Mouse (Mus musculus) frontal cortex, postnatal 14 days (tissue): ENCODE measurements at regions not wholly inside any gene's neighbourhood (a gene's known extent, or its start where the extent isn't known, plus 50 kb on each side); places are given as distances from the start of the nearest gene placed in this dataset.
"Not testable (repeated sequence)": the region's sequence is repeated elsewhere in the genome, so short reads cannot be mapped to it uniquely, and the experiment has no call there.

Source experiments
- DNase-seq, 2 experiments: peaks; one replicate each; pipeline ENCODE4 v3.0.0; 2022; ENCODE audit warnings: low spot score in 2 of 2

- no peak for DNase-seq
Measured at GRCm38 (mm10) chr3:36387431-36387830, 88.3 kb downstream of the Anxa5 start.

GRCm38 (mm10) chr3:36383438-36383945 is 92.2 kb downstream of the Anxa5 start:
- DNase-seq = no peak

- DNase-seq = no peak
Measured at GRCm38 (mm10) chr3:36381621-36382193, 94.0 kb downstream of the Anxa5 start.

GRCm38 (mm10) chr3:36375722-36376121 is 100.0 kb downstream of the Anxa5 start:
- no peak for DNase-seq

- DNase-seq = no peak
Measured at GRCm38 (mm10) chr3:36374939-36375338, 100.8 kb downstream of the Anxa5 start.

- DNase-seq = no peak
Measured at GRCm38 (mm10) chr3:36360933-36361332, 114.8 kb downstream of the Anxa5 start.

- not testable (repeated sequence) for DNase-seq
Measured at GRCm38 (mm10) chr3:36354201-36354600, 121.5 kb downstream of the Anxa5 start.

- DNase-seq = no peak
Measured at GRCm38 (mm10) chr3:36352032-36352742, 123.5 kb downstream of the Anxa5 start.

- DNase-seq = no peak
Measured at GRCm38 (mm10) chr3:36349073-36349472, 126.6 kb downstream of the Anxa5 start.

- peak; percentile 31 to 44 for DNase-seq
Measured at GRCm38 (mm10) chr3:36340889-36341533, 118.9 kb upstream of the Qrfpr start.

- no peak for DNase-seq
Measured at GRCm38 (mm10) chr3:36339656-36340055, 117.5 kb upstream of the Qrfpr start.

GRCm38 (mm10) chr3:36334279-36334678 is 112.2 kb upstream of the Qrfpr start:
- DNase-seq = no peak

- no peak for DNase-seq
Measured at GRCm38 (mm10) chr3:36332016-36332415, 109.9 kb upstream of the Qrfpr start.

- DNase-seq = peak in 1 of 2 experiments; percentile 8
Measured at GRCm38 (mm10) chr3:36330656-36331055, 108.5 kb upstream of the Qrfpr start.

- no peak for DNase-seq
Measured at GRCm38 (mm10) chr3:36329631-36330030, 107.5 kb upstream of the Qrfpr start.

- no peak for DNase-seq
Measured at GRCm38 (mm10) chr3:36328927-36329326, 106.8 kb upstream of the Qrfpr start.

GRCm38 (mm10) chr3:36318635-36319034 is 96.5 kb upstream of the Qrfpr start:
- no peak for DNase-seq

GRCm38 (mm10) chr3:36311337-36311736 is 89.2 kb upstream of the Qrfpr start:
- no peak for DNase-seq

GRCm38 (mm10) chr3:36310642-36311267 is 88.6 kb upstream of the Qrfpr start:
- DNase-seq = no peak

GRCm38 (mm10) chr3:36296792-36297191 is 74.7 kb upstream of the Qrfpr start:
- no peak for DNase-seq

- no peak for DNase-seq
Measured at GRCm38 (mm10) chr3:36291971-36292370, 69.9 kb upstream of the Qrfpr start.

GRCm38 (mm10) chr3:36284066-36284465 is 62.0 kb upstream of the Qrfpr start:
- no peak for DNase-seq
